ENCODE assay signal across 11 mouse cellular contexts in genomic region chr6:31185151-31185550, GRCm38 (mm10).
"Had no signal": no experiment of that assay in that cellular context is flagged by ENCODE, and none has a peak within 500 bp of the region (broad histone marks: within the 10 kb centered on the region; RNA-seq: fewer than 3 reads in every experiment).

No protein-coding gene starts in this region.

- H3K36me3 ChIP-seq: limb, embryonic 10.5 days; liver, embryonic 13.5 days; midbrain, embryonic 15.5 days; neural tube, embryonic 12.5 days had no signal

- H3K27ac ChIP-seq: limb, embryonic 10.5 days; liver, embryonic 13.5 days; macrophage; midbrain, embryonic 15.5 days; neural tube, embryonic 12.5 days; stomach, postnatal 0 days had no signal

- DNase-seq: kidney, postnatal 25 days; liver, embryonic 13.5 days; liver, postnatal 0 days; thymus, postnatal 4 days had no signal

- H3K4me1 ChIP-seq: midbrain, embryonic 15.5 days; neural tube, embryonic 12.5 days had no signal

- H3K9ac ChIP-seq: liver, embryonic 13.5 days; liver, postnatal 0 days; midbrain, embryonic 15.5 days; neural tube, embryonic 12.5 days had no signal

- H3K4me3 ChIP-seq: limb, embryonic 10.5 days; liver, embryonic 13.5 days; megakaryocyte, embryonic 14.5 days; midbrain, embryonic 15.5 days; neural tube, embryonic 12.5 days had no signal

- H3K9me3 ChIP-seq: limb, embryonic 10.5 days; liver, embryonic 13.5 days; midbrain, embryonic 15.5 days; neural tube, embryonic 12.5 days had no signal

- H3K4me2 ChIP-seq: liver, embryonic 13.5 days; midbrain, embryonic 11.5 days; midbrain, embryonic 15.5 days; neural tube, embryonic 12.5 days had no signal

- ATAC-seq: liver, postnatal 0 days; midbrain, embryonic 15.5 days had no signal

- H3K27me3 ChIP-seq: liver, embryonic 13.5 days; megakaryocyte, embryonic 14.5 days; midbrain, embryonic 15.5 days; neural tube, embryonic 12.5 days had no signal
